Mouse (Mus musculus) v-Abl transformed pro-B cells (cell line): Measurements from ENCODE around the gene Vmn1r56.
"Not testable (repeated sequence)": the region's sequence is repeated elsewhere in the genome, so short reads cannot be mapped to it uniquely, and the experiment has no call there.

ENCODE experiments used
- in situ Hi-C, 2 experiments: fragments of 400-800 bp; cut with MboI; formaldehyde crosslinking; loops; one replicate each; pipeline ENCODE4 v1.15.1; 2025; ENCODE audit not compliant: unreplicated experiment in 2 of 2

Vmn1r56 gene

DNA sequence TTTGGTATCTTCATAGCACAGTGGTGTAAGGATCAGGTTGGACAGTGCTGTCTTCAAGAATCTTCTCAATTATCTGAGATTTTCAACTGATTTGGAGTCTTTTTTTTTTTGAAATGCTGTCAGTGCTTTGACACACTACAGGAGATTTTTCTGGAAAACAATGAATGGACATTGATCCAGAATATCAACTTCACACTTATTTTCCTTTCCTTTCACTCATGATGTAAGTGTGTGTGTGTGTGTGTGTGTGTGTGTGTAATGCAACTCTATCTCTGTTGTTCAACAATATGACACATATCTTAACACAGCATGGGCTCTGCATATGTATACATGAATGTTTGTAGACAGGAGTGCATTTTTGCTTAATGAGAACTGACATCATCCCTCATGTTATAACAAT lies at the start of gene Vmn1r56:
Gene Vmn1r56, minus strand, starts transcription at position 101 of the 400 bp plus-strand sequence.
- in situ Hi-C loops, result not testable (repeated sequence)

DNA sequence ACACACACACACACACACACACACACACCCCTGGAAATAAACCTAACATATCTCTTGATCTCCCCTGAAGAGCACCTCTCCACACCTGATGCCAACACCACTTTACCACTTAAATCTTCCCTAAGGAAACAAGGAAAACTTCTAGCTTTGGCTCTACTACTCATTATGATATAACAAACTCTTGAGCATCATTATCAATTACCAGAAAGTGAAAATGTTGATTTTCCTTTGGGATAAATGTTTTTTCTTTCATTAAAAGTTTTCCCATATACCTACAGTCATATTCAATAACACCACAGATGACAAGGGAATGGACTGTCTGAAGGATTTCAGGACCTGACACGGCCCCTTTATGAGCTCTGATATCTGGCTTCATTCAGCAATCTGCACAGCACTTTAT lies 21.6 kb upstream of the Vmn1r56 start, which contains the start of gene Vmn1r57:
Gene Vmn1r57, plus strand, starts transcription at position 301 of the 400 bp plus-strand sequence.
- in situ Hi-C loops, result not testable (repeated sequence)

DNA sequence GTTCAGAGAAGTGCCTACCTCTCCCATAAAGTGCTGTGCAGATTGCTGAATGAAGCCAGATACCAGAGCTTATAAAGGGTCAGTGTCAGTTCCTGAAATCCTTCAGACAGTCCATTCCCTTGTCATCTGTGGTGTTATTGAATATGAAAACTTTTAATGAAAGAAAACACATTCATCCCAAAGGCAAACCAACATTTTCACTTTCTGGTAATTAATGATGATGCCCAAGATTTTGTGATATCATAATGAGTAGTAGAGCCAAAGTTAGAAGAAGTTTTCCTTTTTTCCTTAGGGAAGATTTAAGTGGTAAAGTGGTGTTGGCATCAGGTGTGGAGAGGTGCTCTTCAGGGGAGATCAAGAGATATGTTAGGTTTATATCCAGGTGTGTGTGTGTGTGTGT lies 47.0 kb downstream of the Vmn1r56 start, which contains the start of gene Vmn1r55:
Gene Vmn1r55, minus strand, starts transcription at position 101 of the 400 bp plus-strand sequence.
- in situ Hi-C loops, result not testable (repeated sequence)
